Mouse (Mus musculus) c-Kit-positive CD71-negative TER-119-negative erythroid progenitor cells, embryonic 14.5 days (primary cell): Measurements from ENCODE around the gene AI182371.
A peak's percentile ranks its signal among the peaks of the same experiment; 100 is the strongest.

Experiments used
- DNase-seq: peaks from one replicate; pipeline ENCODE4 v3.0.0-alpha.2; 2013; ENCODE audit warnings: low read depth

The AI182371 gene

GRCm38 (mm10) chr2:35101443-35101842 is at the start of gene AI182371:
Gene AI182371, minus strand, starts transcription at chr2:35101543.
- no peak for DNase-seq

- DNase-seq: no peak
These were observed 47.5 kb upstream of the AI182371 start for GRCm38 (mm10) chr2:35148806-35149205.

- no peak for DNase-seq
These were observed 40.3 kb upstream of the AI182371 start for GRCm38 (mm10) chr2:35141673-35142072.

- no peak for DNase-seq
These were observed 37.2 kb upstream of the AI182371 start for GRCm38 (mm10) chr2:35138576-35138975.

GRCm38 (mm10) chr2:35133891-35134290 is 32.5 kb upstream of the AI182371 start:
- DNase-seq: no peak

GRCm38 (mm10) chr2:35132662-35133055 is 31.3 kb upstream of the AI182371 start:
- no peak for DNase-seq

GRCm38 (mm10) chr2:35131991-35132661 is 30.8 kb upstream of the AI182371 start:
- DNase-seq: peak; percentile 91

- no peak for DNase-seq
These were observed 30.1 kb upstream of the AI182371 start for GRCm38 (mm10) chr2:35131491-35131890.

- no peak for DNase-seq
These were observed 23.4 kb upstream of the AI182371 start for GRCm38 (mm10) chr2:35124716-35125115.

- no peak for DNase-seq
These were observed 9.2 kb upstream of the AI182371 start for GRCm38 (mm10) chr2:35110521-35110920.

GRCm38 (mm10) chr2:35109924-35110304 is 8.6 kb upstream of the AI182371 start:
- DNase-seq: peak; percentile 32

GRCm38 (mm10) chr2:35109141-35109923 is 8.0 kb upstream of the AI182371 start, which contains the start of gene Cntrl:
Gene Cntrl, plus strand, starts transcription at chr2:35109492.
- DNase-seq: peak; percentile 83

- peak; percentile 44 for DNase-seq
These were observed 7.4 kb upstream of the AI182371 start for GRCm38 (mm10) chr2:35108712-35109111.

GRCm38 (mm10) chr2:35107984-35108635 is 6.8 kb upstream of the AI182371 start:
- DNase-seq: peak; percentile 63

- DNase-seq: no peak
These were observed 3.5 kb upstream of the AI182371 start for GRCm38 (mm10) chr2:35104843-35105242.

GRCm38 (mm10) chr2:35103558-35103957 is 2.2 kb upstream of the AI182371 start:
- DNase-seq: no peak

- DNase-seq: no peak
These were observed 1.4 kb upstream of the AI182371 start for GRCm38 (mm10) chr2:35102777-35103176.

- no peak for DNase-seq
These were observed 814 bp downstream of the AI182371 start for GRCm38 (mm10) chr2:35100529-35100928.

- no peak for DNase-seq
These were observed 13.9 kb downstream of the AI182371 start for GRCm38 (mm10) chr2:35087418-35087817.

- DNase-seq: no peak
These were observed 22.2 kb downstream of the AI182371 start for GRCm38 (mm10) chr2:35079166-35079565.

GRCm38 (mm10) chr2:35074328-35074727 is 27.0 kb downstream of the AI182371 start:
- no peak for DNase-seq

- DNase-seq: no peak
These were observed 28.8 kb downstream of the AI182371 start for GRCm38 (mm10) chr2:35072547-35072946.

- no peak for DNase-seq
These were observed 31.1 kb downstream of the AI182371 start for GRCm38 (mm10) chr2:35070275-35070674.
